Mouse (Mus musculus) spleen, adult 2 months (tissue): ENCODE results near the gene Kif16b.

Experiments used
- CTCF ChIP-seq: fragments of 200-500 bp; IDR thresholded peaks from 2 replicates; pipeline ENCODE4 v1.5.1; 2011; ENCODE audit warnings: mild to moderate bottlenecking, inconsistent platforms; ENCODE audit not compliant: insufficient read depth, insufficient read length, insufficient replicate concordance; ENCODE audit errors: extremely low read depth
- POLR2A ChIP-seq: fragments of 200-500 bp; IDR thresholded peaks from 2 replicates; pipeline ENCODE4 v1.6.1; 2011; ENCODE audit warnings: low read depth, low read length, inconsistent platforms

DNA sequence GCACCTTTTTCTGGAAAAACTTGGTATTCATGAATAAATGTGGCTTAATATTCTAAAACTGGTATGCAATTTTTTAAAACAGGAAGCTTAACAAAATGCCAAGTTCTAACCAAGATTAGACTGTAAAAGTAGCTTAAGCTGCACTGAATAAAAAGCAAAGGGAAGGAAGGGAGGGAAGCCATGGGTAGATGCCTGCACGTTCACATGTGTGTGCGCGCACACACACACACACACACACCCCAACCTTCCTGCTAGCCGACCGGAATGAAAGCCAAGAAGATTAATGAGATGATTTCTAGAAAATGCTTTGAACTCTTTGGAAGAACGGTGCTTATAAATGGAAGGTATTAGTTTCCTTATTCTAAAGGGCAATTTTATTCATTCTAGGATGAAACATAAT lies 104.0 kb downstream of the Kif16b start:
- TF ChIP-seq CTCF (no peak), POLR2A (no peak)
